Mouse (Mus musculus) fibroblast of lung, adult 2 months (primary cell): Measurements from ENCODE around the gene Rasgrp3.
A peak's percentile ranks its signal among the peaks of the same experiment; 100 is the strongest.
"Not testable (repeated sequence)": the region's sequence is repeated elsewhere in the genome, so short reads cannot be mapped to it uniquely, and the experiment has no call there.

Experiments
- DNase-seq: peaks from one replicate; pipeline ENCODE4 v3.0.0-alpha.2; 2011; ENCODE audit warnings: low read depth

Gene Rasgrp3

GRCm38 (mm10) chr17:75461771-75462170 lies 26.1 kb downstream of the Rasgrp3 start:
- no peak for DNase-seq

DNA sequence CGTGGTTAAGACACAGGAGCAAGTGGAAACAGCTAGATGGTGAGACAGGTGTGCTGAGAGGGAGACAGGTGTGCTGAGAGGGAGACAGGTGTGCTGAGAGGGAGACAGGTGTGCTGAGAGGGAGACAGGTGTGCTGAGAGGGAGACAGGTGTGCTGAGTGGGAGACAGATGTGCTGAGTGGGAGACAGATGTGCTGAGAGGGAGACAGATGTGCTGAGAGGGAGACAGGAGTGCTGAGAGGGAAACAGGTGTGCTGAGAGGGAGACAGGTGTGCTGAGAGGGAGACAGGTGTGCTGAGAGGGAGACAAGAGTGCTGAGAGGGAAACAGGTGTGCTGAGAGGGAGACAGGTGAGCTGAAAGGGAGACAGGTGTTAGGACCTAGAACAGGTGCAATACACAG lies 27.5 kb downstream of the Rasgrp3 start:
- DNase-seq = not testable (repeated sequence)

- DNase-seq = no peak
Measured at GRCm38 (mm10) chr17:75463645-75464044, 27.9 kb downstream of the Rasgrp3 start.

DNA sequence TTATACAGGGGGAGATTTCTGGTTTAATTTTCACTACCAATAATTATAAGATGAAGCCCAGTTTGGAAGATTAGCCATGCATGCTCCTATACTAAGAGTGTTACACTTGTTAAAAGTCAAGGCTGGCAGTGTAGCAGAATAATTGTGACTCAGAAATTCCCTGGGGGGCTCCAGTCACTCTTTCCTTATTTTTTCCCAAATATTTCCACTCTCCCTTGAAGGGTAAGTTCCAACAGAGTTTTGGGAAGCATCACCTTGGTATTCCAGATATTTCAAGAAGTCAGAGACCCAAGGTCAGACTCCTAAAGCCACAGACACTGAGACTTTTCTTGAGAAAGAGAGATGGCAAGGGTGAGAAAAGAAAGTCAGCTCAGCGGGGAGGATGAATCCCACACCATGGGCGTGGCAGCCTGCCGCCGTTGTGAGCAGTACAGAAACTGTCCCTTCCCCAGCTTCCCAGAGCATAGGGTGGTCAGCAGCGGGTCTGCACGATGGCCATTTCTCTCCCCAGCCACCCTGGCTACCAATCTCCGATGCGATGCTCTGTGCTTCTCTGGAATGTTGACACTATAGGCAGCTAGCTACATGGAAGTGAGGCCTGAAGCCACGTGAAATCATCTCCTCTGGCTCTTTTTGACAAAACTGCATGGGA lies 28.8 kb downstream of the Rasgrp3 start:
- no peak for DNase-seq

DNA sequence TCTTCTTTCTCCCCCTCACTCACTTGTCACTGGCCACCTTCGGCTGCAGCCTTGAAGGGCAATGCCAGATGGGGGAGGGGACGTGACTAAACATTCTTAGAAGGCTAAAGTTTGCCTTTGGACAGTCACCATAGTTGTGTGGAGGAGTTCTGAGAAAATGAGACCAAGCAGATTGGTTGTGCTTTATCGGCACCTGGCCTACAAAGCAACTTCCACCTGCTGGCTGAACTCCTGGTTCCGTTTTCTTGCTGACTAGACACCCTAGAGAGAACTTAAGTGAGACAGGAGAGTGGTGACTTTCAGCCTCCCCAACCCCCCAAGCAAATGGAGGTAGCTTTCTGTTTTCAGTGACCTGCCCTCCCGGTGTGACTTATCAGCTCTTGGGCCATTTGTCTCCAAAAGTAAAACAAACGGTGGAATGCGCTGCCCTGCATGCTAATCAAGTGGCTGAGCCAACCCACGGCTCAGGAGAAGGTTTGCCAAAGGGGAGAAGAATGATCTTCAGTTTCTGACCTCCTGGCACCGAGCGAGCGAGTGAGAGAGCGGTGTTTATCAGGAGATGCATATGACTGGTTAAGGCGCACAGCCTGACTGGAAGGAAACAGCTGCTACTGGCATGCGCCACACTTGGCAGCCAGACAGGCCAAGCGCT lies 29.4 kb downstream of the Rasgrp3 start:
- peak; percentile 96 for DNase-seq

GRCm38 (mm10) chr17:75465635-75465997 lies 29.9 kb downstream of the Rasgrp3 start:
- peak; percentile 53 for DNase-seq

- no peak for DNase-seq
Measured at GRCm38 (mm10) chr17:75466948-75467347, 31.3 kb downstream of the Rasgrp3 start.

GRCm38 (mm10) chr17:75467526-75467925 lies 31.8 kb downstream of the Rasgrp3 start:
- DNase-seq = no peak

- DNase-seq = no peak
Measured at GRCm38 (mm10) chr17:75468479-75469114, 32.9 kb downstream of the Rasgrp3 start.

DNA sequence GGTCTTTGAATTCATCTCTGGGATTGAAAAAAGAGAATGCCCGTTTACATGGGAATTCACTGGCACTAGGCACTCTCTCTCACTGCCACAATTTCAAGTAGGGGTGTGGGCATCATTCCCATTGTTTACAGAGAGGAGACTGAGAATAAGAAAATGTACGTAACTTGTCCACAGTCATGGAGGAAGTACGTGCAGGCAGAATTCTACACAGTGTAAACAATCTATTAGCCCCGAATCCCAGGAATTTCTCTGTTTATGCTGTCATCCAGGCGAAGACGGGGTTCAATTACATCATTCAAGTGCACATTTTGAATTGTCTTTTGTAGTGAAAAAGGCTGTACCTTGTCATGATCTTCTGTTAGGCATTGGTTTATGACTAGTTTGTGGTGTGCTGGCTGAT lies 34.6 kb downstream of the Rasgrp3 start:
- DNase-seq = no peak

- no peak for DNase-seq
Measured at GRCm38 (mm10) chr17:75470885-75471610, 35.4 kb downstream of the Rasgrp3 start.

DNA sequence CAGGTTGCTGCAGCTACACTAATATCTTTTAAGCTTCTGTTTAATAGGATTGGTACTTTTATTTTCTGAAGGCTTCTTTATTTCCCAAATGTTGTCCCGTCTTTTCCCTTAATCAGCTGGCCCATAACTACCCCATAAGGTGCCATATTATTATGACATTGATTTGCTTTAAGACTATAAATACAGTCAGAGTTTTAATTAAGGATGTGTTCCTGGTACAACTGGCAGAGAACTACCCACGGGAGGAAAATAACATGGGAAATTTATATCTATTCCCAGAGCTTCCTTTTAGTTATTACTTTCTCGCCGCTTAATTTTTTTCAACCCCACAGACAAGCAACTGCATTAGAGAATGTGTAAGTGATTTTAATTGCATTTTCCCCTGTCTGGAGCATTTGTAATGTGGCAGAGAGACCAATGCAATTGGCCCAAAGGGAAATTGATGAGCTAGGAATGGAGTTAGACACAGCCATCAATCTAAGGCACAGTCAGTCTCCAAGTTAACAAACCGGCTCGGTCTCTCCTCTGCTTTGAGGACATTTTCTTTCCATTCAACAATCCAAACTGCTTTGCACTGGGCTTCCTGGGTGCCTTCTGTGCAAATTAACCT lies 36.1 kb downstream of the Rasgrp3 start:
- no peak for DNase-seq

GRCm38 (mm10) chr17:75472379-75472778 lies 36.7 kb downstream of the Rasgrp3 start:
- DNase-seq = peak; percentile 61

GRCm38 (mm10) chr17:75475985-75476384 lies 40.3 kb downstream of the Rasgrp3 start:
- DNase-seq = no peak

- DNase-seq = no peak
Measured at GRCm38 (mm10) chr17:75476736-75477416, 41.2 kb downstream of the Rasgrp3 start.

DNA sequence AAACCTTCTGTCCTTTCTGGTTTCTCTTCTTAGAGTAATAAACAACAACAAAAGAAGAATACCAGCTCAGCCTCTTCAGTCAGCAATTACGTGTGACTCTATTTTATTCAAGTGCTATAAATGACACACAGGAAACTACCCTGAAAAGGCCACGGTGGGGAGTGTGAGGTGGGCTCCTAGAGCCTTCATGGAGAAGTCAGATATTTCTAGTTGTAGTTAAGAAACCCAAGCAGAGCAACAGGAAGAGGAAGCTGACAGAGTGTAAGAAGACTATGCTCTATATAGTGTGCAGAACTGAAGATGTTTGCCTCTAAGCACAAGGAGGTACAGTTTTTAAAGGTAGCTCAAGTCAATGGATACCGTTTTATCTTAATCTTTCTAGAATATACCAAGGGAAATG lies 42.0 kb downstream of the Rasgrp3 start:
- no peak for DNase-seq

DNA sequence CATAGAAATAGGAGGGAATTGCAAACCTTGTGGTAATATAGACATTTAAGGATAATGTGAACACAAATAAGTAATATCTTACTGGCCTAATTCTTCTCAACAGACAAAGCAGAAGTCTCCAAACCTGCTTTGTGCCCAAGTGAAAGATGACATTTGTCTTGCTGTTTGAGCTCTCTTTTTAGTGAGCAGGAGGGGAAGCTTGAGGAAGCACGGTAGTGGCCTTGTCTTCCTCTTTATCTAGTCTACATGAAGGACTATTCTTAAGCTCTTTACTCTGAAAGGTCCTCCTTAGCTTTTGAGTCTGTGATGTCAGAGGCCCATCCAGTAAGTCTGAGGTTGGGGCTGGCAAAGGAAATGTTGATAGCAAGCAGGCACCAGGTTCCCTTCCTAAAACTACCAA lies 43.1 kb downstream of the Rasgrp3 start:
- no peak for DNase-seq

GRCm38 (mm10) chr17:75479663-75480062 lies 44.0 kb downstream of the Rasgrp3 start:
- DNase-seq = no peak

DNA sequence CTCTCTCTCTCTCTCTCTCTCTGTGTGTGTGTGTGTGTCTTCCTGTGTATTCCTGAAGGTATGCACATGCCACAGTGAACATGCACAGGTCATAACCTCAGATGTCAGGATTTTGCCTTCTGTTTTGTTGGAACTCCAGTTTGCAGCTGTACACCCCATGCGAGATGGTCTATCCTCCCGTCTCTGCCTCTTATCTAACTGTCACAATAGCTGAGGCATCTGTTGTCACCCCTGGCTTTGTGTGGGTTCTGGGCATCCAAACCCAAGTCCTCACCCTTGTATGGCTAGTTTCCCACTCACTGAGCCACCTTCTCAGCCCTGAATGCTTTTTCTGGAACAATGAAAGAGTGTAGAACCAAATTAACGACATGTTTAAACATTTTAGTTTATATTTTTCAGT lies 44.7 kb downstream of the Rasgrp3 start:
- no peak for DNase-seq

- DNase-seq = no peak
Measured at GRCm38 (mm10) chr17:75486205-75486604, 50.5 kb downstream of the Rasgrp3 start.

DNA sequence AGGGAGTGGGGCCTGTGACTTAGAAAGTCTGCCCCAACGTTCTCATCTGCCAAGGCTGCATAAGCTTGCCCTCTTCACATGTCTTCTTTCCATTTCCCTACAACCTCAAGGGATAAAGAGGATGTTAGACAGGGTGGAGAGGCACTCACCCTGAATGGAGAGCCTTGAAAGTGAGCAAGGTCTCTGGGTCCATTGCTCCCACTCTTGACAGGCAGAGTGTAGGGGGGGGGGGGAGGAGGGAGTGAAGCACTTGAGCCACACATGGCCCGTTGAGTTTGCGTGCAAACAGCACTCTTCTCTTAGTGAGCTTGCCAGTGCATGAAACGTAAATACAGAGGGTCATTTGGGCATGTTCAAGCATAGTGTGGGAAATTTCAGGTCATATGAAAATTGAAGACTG lies 59.5 kb downstream of the Rasgrp3 start:
- DNase-seq = no peak

DNA sequence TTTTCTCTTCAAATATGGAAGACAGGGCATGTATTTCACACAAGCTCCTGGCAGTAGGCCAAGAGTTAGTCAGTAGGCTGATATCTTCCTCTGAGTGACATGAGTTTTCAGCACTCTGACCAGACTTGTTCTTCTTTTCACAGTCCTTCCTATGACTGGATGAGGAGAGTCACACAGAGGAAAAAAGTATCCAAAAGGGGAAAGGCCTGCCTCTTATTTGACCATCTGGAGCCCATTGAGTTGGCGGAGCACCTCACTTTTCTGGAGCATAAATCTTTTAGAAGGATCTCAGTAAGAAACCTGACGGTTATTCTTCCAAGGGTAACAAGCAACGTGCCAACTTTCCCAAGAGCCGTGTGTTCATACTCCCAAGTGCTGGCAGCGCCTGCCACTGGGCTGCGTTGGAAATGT lies 62.5 kb downstream of the Rasgrp3 start:
- DNase-seq = peak; percentile 93
